Mouse (Mus musculus) adipose tissue, adult 10 weeks (tissue): ENCODE results near the gene Prdm12. TPM values are rescaled to one million over a fixed set of nuclear protein-coding genes. Genes with fewer than 3 reads are reported as not detected.

Experiments
- polyA plus RNA-seq: library from polyadenylated mRNA; stranded (reverse); fragments of 350-450 nt; fragmentation: Illumina TruSeq; extraction: RNeasy Lipid Tissue Mini Kit (QIAGEN cat#74804); gene quantifications from one replicate; pipeline ENCODE4 v1.2.3, GENCODE M21; 2014; ENCODE audit warnings: low read depth, low replicate concordance

Gene Prdm12
- polyA plus RNA-seq = not detected

DNA sequence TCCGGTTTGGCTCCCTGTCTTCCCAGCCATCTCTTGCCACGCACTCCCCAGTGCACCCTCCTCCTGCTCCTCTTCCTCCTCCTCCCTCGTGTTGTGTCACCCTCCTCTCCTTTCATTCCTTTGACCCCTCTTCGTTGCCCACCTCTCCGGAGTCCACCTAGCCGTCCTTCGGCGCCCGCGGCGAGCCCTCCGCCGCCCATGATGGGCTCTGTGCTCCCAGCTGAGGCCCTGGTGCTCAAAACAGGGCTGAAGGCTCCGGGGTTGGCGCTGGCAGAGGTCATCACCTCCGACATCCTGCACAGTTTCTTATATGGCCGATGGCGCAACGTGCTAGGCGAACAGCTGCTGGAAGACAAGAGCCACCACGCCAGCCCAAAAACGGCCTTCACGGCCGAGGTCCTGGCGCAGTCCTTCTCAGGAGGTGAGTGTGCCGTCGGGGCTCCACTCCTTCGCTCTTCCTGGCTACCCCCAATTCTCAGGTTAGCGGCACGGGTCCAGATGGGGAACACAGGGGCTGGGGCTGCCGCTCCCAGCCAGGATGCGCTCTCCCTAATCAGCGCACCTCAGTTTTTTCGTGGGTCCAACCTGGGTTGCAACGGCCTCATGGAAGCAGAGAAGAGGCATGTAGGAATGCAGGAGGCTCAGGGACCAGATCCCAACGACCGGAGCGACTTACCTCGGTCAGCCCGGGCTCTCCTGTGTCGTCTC is at the start of gene Prdm12:
TSS of gene Prdm12 (plus strand) at position 137 of the 708 bp plus-strand sequence.

DNA sequence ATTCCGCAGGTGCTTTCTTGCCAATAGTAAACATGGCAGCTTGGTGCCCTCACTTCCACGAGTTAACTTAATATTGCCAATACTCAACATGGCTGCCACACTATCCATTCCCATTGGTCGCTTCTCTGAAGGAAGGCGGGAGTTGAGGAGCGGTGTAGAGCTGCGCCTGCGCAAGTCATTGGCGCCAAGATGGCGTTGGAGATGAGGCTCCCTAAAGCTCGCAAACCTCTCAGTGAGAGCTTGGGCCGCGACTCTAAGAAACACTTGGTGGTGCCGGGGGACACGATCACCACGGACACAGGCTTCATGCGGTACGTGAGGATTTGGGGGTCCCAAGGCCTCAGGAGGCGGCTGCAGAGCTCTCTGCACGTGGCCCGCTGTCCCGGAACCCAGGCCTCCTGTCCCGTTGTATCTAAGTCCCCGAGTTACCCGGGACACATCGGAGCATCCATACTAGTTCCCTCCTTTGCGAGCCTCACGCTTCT is 30.8 kb downstream of the Prdm12 start, which contains the start of gene Exosc2:
TSS of gene Exosc2 (plus strand) at position 165 of the 485 bp plus-strand sequence.

DNA sequence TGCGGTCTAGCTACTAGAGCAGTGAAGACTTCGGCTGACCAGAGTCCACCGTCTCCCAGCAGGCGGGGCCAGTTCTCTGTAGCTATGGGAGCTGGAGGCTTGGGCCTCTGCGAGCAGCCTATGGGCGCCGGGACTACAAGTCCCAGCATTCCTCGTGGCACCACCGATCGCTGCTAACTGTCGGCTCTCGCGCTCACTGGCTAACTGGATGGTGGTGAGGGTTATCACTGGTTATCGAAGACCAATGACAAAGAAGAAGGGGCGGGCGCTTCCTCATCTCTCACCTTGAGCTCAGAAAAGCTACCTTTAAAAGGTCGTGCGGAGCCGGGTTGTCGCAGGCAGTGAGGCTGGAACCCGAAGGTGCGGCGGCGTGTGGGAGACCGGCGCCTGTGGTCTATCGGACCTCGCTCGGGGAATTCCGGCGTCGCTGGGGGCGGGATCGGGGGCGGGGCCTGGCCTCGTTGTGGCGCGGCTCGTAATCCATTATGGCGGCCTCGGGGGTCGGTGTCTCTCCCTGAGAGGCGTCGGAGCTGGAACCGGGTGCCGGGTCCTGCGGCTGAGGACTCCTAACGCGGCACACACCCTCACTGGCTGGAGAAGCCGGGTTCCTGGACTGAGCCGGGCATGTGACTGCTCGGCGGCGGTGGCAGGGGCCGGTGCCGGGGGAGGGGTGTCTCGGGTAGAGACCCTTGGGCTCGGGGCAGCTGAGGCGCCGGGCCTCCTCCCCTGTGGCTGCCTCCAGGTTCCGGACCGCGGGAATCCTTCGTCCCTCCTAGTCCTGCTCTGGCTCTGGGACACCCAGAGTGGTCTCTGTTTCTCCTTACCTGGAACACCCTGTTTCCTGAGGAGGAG is 48.5 kb downstream of the Prdm12 start, which contains the start of gene Abl1:
TSS of gene Abl1 (plus strand) at position 303 of the 852 bp plus-strand sequence.

Other genes starting within 250 kb of the Prdm12 start
- 21.0 TPM for gene Ass1, start 169.8 kb upstream of the Prdm12 start, polyA plus RNA-seq
- gene Fubp3, start 67.4 kb upstream of the Prdm12 start, polyA plus RNA-seq = 30.8 TPM
- gene Exosc2, start 30.7 kb downstream of the Prdm12 start, polyA plus RNA-seq = 18.6 TPM
- gene Abl1, start 48.3 kb downstream of the Prdm12 start, polyA plus RNA-seq = 35.3 TPM
- gene Qrfp, start 170.5 kb downstream of the Prdm12 start, polyA plus RNA-seq = 1.1 TPM
- gene Fibcd1, start 206.0 kb downstream of the Prdm12 start, polyA plus RNA-seq = 1.3 TPM
- 12.0 TPM for gene Lamc3, start 247.3 kb downstream of the Prdm12 start, polyA plus RNA-seq